ENCODE assay signal across 27 mouse cellular contexts in genomic region chr3:101958047-101958446, GRCm38 (mm10). TPM values are rescaled to one million over a fixed set of nuclear protein-coding genes. Genes with fewer than 3 reads are reported as not detected.
DNase-seq lines count a peak whose midpoint lies in the region; ATAC-seq and TF ChIP-seq lines count a peak whose summit lies in the region.
"Had no signal": no experiment of that assay in that cellular context is flagged by ENCODE, and none has a peak within 500 bp of the region (broad histone marks: within the 10 kb centered on the region; RNA-seq: fewer than 3 reads in every experiment).

No protein-coding gene starts in this region.

- no peaks in the 10 kb centered on the region for H3K9me3 ChIP-seq in intestine, embryonic 15.5 days
- H3K9me3 ChIP-seq in intestine, postnatal 0 days (ENCODE audit: control insufficient read depth): no peaks in the 10 kb centered on the region
- H3K9me3 ChIP-seq in liver, embryonic 12.5 days (replicated peaks): no peaks in the 10 kb centered on the region
- H3K9me3 ChIP-seq in midbrain, embryonic 10.5 days (replicated peaks): no peaks in the 10 kb centered on the region
- no peaks in the 10 kb centered on the region for H3K9me3 ChIP-seq in hindbrain, postnatal 0 days (ENCODE audit: low read length)
- H3K9me3 ChIP-seq: embryonic facial prominence, embryonic 10.5 days; heart, embryonic 10.5 days; limb, embryonic 15.5 days; megakaryocyte, embryonic 14.5 days; midbrain, embryonic 15.5 days had no signal

- DNase-seq in lung, postnatal 25 days (ENCODE audit: low spot score): peak; percentile 46
- no peak for DNase-seq in midbrain, embryonic 10.5 days (ENCODE audit: low spot score)
- DNase-seq in kidney, adult 8-10 months: no peak
- no peak for DNase-seq in B cell, adult 2 months
- no peak for DNase-seq in hindbrain, postnatal 0 days (ENCODE audit: low spot score)
- DNase-seq: adrenal gland, postnatal 25 days; cerebellum, adult 18-20 months; kidney, postnatal 10 days; layer of hippocampus, postnatal 36 days; spleen, adult 18-20 months; thymus, adult 18-20 months had no signal

- TF ChIP-seq CTCF in intestine, postnatal 0 days (IDR thresholded peaks at IDR 0.05; ENCODE audit: low read depth): no peak
- no peak for TF ChIP-seq CTCF in hindbrain, postnatal 0 days (IDR thresholded peaks at IDR 0.05; ENCODE audit: low read depth)

- WGBS in intestine, embryonic 15.5 days: 65% methylated on average over 3 of the region's 3 CpGs
- 42% methylated on average over 3 of the region's 3 CpGs for WGBS in intestine, postnatal 0 days
- 46% methylated on average over 3 of the region's 3 CpGs for WGBS in liver, embryonic 12.5 days (ENCODE audit: insufficient replicate concordance)
- WGBS in midbrain, embryonic 10.5 days: 74% methylated on average over 3 of the region's 3 CpGs
- 74% methylated on average over 3 of the region's 3 CpGs for WGBS in hindbrain, postnatal 0 days

- no peak overlapping the region for H3K27ac ChIP-seq in intestine, embryonic 15.5 days
- H3K27ac ChIP-seq in intestine, postnatal 0 days (ENCODE audit: low read depth, low read length): no peak overlapping the region
- no peak overlapping the region for H3K27ac ChIP-seq in liver, embryonic 12.5 days
- H3K27ac ChIP-seq in midbrain, embryonic 10.5 days (replicated peaks): no peak overlapping the region
- no peak overlapping the region for H3K27ac ChIP-seq in hindbrain, postnatal 0 days
- H3K27ac ChIP-seq: embryonic facial prominence, embryonic 10.5 days; heart, embryonic 10.5 days; layer of hippocampus, adult 2 months; limb, embryonic 15.5 days; midbrain, embryonic 15.5 days had no signal

- peak; percentile 43; the same call in 1 of the 2 replicates for ATAC-seq in intestine, embryonic 15.5 days
- ATAC-seq in intestine, postnatal 0 days: no peak
- ATAC-seq in liver, embryonic 12.5 days: peak; percentile 61
- no peak for ATAC-seq in hindbrain, postnatal 0 days
- ATAC-seq: midbrain, embryonic 15.5 days had no signal

- no peak overlapping the region for H3K9ac ChIP-seq in intestine, embryonic 15.5 days
- H3K9ac ChIP-seq in intestine, postnatal 0 days (ENCODE audit: low read depth, low read length): no peak overlapping the region
- H3K9ac ChIP-seq in liver, embryonic 12.5 days: no peak overlapping the region
- no peak overlapping the region for H3K9ac ChIP-seq in hindbrain, postnatal 0 days (replicated peaks; ENCODE audit: low read length)
- H3K9ac ChIP-seq: limb, embryonic 15.5 days; midbrain, embryonic 15.5 days had no signal

- H3K36me3 ChIP-seq in intestine, embryonic 15.5 days: no peaks in the 10 kb centered on the region
- no peaks in the 10 kb centered on the region for H3K36me3 ChIP-seq in intestine, postnatal 0 days (ENCODE audit: control insufficient read depth, insufficient read depth)
- no peaks in the 10 kb centered on the region for H3K36me3 ChIP-seq in liver, embryonic 12.5 days
- H3K36me3 ChIP-seq in midbrain, embryonic 10.5 days: no peaks in the 10 kb centered on the region
- no peaks in the 10 kb centered on the region for H3K36me3 ChIP-seq in hindbrain, postnatal 0 days (ENCODE audit: insufficient read depth, low read length)
- H3K36me3 ChIP-seq: embryonic facial prominence, embryonic 10.5 days; heart, embryonic 10.5 days; limb, embryonic 15.5 days; midbrain, embryonic 15.5 days had no signal

- H3K4me3 ChIP-seq in intestine, embryonic 15.5 days (replicated peaks): no peak overlapping the region
- H3K4me3 ChIP-seq in intestine, postnatal 0 days (ENCODE audit: low read depth, low read length): no peak overlapping the region
- H3K4me3 ChIP-seq in liver, embryonic 12.5 days: no peak overlapping the region
- H3K4me3 ChIP-seq in midbrain, embryonic 10.5 days: no peak overlapping the region
- H3K4me3 ChIP-seq in hindbrain, postnatal 0 days (ENCODE audit: low read length): no peak overlapping the region
- H3K4me3 ChIP-seq: embryonic facial prominence, embryonic 10.5 days; heart, embryonic 10.5 days; layer of hippocampus, adult 2 months; limb, embryonic 15.5 days; megakaryocyte, embryonic 14.5 days; midbrain, embryonic 15.5 days; myocyte had no signal

- H3K27me3 ChIP-seq in intestine, embryonic 15.5 days (replicated peaks): no peaks in the 10 kb centered on the region
- no peaks in the 10 kb centered on the region for H3K27me3 ChIP-seq in intestine, postnatal 0 days (replicated peaks; ENCODE audit: control insufficient read depth, insufficient read depth, low read length)
- H3K27me3 ChIP-seq in liver, embryonic 12.5 days (replicated peaks): no peaks in the 10 kb centered on the region
- H3K27me3 ChIP-seq in midbrain, embryonic 10.5 days (ENCODE audit: low read depth, poor library complexity, severe bottlenecking): peaks cover 20% of the 10 kb centered on the region
- H3K27me3 ChIP-seq in hindbrain, postnatal 0 days (ENCODE audit: insufficient read depth, low read length): no peaks in the 10 kb centered on the region
- H3K27me3 ChIP-seq: CH12.LX; limb, embryonic 15.5 days; megakaryocyte, embryonic 14.5 days; midbrain, embryonic 15.5 days had no signal

- no peak overlapping the region for H3K4me2 ChIP-seq in intestine, embryonic 15.5 days (replicated peaks)
- H3K4me2 ChIP-seq in intestine, postnatal 0 days (replicated peaks; ENCODE audit: low read depth): no peak overlapping the region
- no peak overlapping the region for H3K4me2 ChIP-seq in liver, embryonic 12.5 days
- H3K4me2 ChIP-seq in hindbrain, postnatal 0 days (ENCODE audit: low read depth, low read length): no peak overlapping the region
- H3K4me2 ChIP-seq: limb, embryonic 15.5 days; midbrain, embryonic 15.5 days had no signal

- H3K4me1 ChIP-seq in intestine, embryonic 15.5 days (replicated peaks): no peaks in the 10 kb centered on the region
- no peaks in the 10 kb centered on the region for H3K4me1 ChIP-seq in intestine, postnatal 0 days (replicated peaks; ENCODE audit: control insufficient read depth, insufficient read depth, low read length)
- no peaks in the 10 kb centered on the region for H3K4me1 ChIP-seq in liver, embryonic 12.5 days
- H3K4me1 ChIP-seq in midbrain, embryonic 10.5 days: peaks cover 1% of the 10 kb centered on the region
- no peaks in the 10 kb centered on the region for H3K4me1 ChIP-seq in hindbrain, postnatal 0 days (ENCODE audit: insufficient read depth, low read length)
- H3K4me1 ChIP-seq: heart, embryonic 10.5 days; limb, embryonic 15.5 days; megakaryocyte, embryonic 14.5 days had no signal

RNA-seq across cellular contexts. Expression of gene Slc22a15, which starts 33.8 kb away (rescaled TPM):
- 6.5 and 6.6 TPM in 2 replicates for polyA plus RNA-seq in intestine, embryonic 15.5 days (2015; fragmentation: Nextera tagmentation; extraction: Ambion mirVana)
- 5.2 and 5.3 TPM in 2 replicates for polyA plus RNA-seq in intestine, postnatal 0 days (2015; fragmentation: Nextera tagmentation; extraction: Ambion mirVana)
- polyA plus RNA-seq in liver, embryonic 12.5 days (2016; fragmentation: Nextera tagmentation; extraction: Ambion mirVana): 1.6 and 1.8 TPM in 2 replicates
- 3.7 and 5.0 TPM in 2 replicates for polyA plus RNA-seq in midbrain, embryonic 10.5 days (2016; fragmentation: Nextera tagmentation; extraction: Ambion mirVana)
- total RNA-seq in hindbrain, postnatal 0 days (2014; rRNA removed): 11.1 and 12.5 TPM in 2 replicates
- polyA plus RNA-seq in hindbrain, postnatal 0 days (2015; fragmentation: Nextera tagmentation; extraction: Ambion mirVana): 5.0 and 5.7 TPM in 2 replicates

RNA-seq across cellular contexts. Expression of gene Nhlh2, which starts 51.8 kb away (rescaled TPM):
- polyA plus RNA-seq in intestine, embryonic 15.5 days (2015; fragmentation: Nextera tagmentation; extraction: Ambion mirVana): 0.06 TPM in 1 of 2 replicates, not detected in the other
- not detected in 2 replicates for polyA plus RNA-seq in intestine, postnatal 0 days (2015; fragmentation: Nextera tagmentation; extraction: Ambion mirVana)
- polyA plus RNA-seq in liver, embryonic 12.5 days (2016; fragmentation: Nextera tagmentation; extraction: Ambion mirVana): not detected in 2 replicates
- 33.8 and 58.4 TPM in 2 replicates for polyA plus RNA-seq in midbrain, embryonic 10.5 days (2016; fragmentation: Nextera tagmentation; extraction: Ambion mirVana)
- 30.3 and 31.9 TPM in 2 replicates for total RNA-seq in hindbrain, postnatal 0 days (2014; rRNA removed)
- polyA plus RNA-seq in hindbrain, postnatal 0 days (2015; fragmentation: Nextera tagmentation; extraction: Ambion mirVana): 25.1 and 28.2 TPM in 2 replicates
- total RNA-seq: adrenal gland, postnatal 25 days; CH12.LX; common myeloid progenitor, adult 5-6 weeks; gastrocnemius, adult 18-20 months; gastrocnemius, postnatal 4 days; MEL had no signal
- polyA plus RNA-seq: heart, postnatal 0 days had no signal

Comparison
In these comparisons a context has a peak if more than half of its experiments do, and no peak if none do; other contexts are left out.
1. ATAC-seq: peak in intestine, embryonic 15.5 days (single experiment) and liver, embryonic 12.5 days (single experiment); none in intestine, postnatal 0 days (single experiment) and hindbrain, postnatal 0 days (single experiment).
2. RNA of gene Nhlh2, which starts 51.8 kb away (polyA plus RNA-seq): 33.8 to 58.4 TPM in midbrain, embryonic 10.5 days and 25.1 to 28.2 TPM in hindbrain, postnatal 0 days; 0.06 TPM in intestine, embryonic 15.5 days, not detected in intestine, postnatal 0 days and not detected in liver, embryonic 12.5 days; every median in the first group is over 10 times any median in the second.